Mouse (Mus musculus) C2C12 (cell line): Measurements from ENCODE around the gene Ebf1. TPM values are rescaled to one million over a fixed set of nuclear protein-coding genes. Genes with fewer than 3 reads are reported as not detected.

Experiments used
- H3K27me3 ChIP-seq: one replicate; pipeline ENCODE4 v1.6.1; 2011; ENCODE audit not compliant: control insufficient read depth, insufficient read depth, insufficient read length
- H3K36me3 ChIP-seq: one replicate; pipeline ENCODE4 v1.6.1; 2011; ENCODE audit not compliant: control insufficient read depth, insufficient read depth
- H3K4me3 ChIP-seq: one replicate; pipeline ENCODE4 v1.5.1; 2011; ENCODE audit warnings: mild to moderate bottlenecking, control low read depth; ENCODE audit not compliant: poor library complexity, insufficient read depth, severe bottlenecking
- H3K79me2 ChIP-seq: one replicate; pipeline ENCODE4 v1.6.1; 2011; ENCODE audit not compliant: control insufficient read depth, insufficient read depth
- H3K79me3 ChIP-seq: one replicate; pipeline ENCODE4 v1.6.1; 2011; ENCODE audit warnings: low read depth, control low read depth
- H3ac ChIP-seq: one replicate; pipeline ENCODE3; 2011; ENCODE audit warnings: low read depth; ENCODE audit not compliant: control insufficient read depth, insufficient read length
- CEBPB ChIP-seq: IDR thresholded peaks from one replicate; pipeline ENCODE4 v1.6.1; 2011; ENCODE audit warnings: low read depth, mild to moderate bottlenecking, control low read depth, moderate library complexity
- CTCF ChIP-seq: IDR thresholded peaks from one replicate; pipeline ENCODE4 v1.5.1; 2011; ENCODE audit not compliant: control insufficient read depth, insufficient read depth, insufficient read length
- FOSL1 ChIP-seq: IDR thresholded peaks from one replicate; pipeline ENCODE4 v1.8.0; 2011; ENCODE audit warnings: mild to moderate bottlenecking, low read length; ENCODE audit not compliant: poor library complexity, insufficient read depth, severe bottlenecking
- MAX ChIP-seq: IDR thresholded peaks from one replicate; pipeline ENCODE4 v1.6.1; 2011; ENCODE audit warnings: mild to moderate bottlenecking, control low read depth
- MYOD1 ChIP-seq: IDR thresholded peaks from one replicate; pipeline ENCODE4 v1.6.1; 2011; ENCODE audit warnings: low read depth; ENCODE audit not compliant: control insufficient read depth, insufficient read length
- MYOG ChIP-seq: IDR thresholded peaks from one replicate; pipeline ENCODE4 v1.6.1; 2011; ENCODE audit not compliant: control insufficient read depth, insufficient read length; ENCODE audit errors: extremely low read depth
- USF1 ChIP-seq: IDR thresholded peaks from one replicate; pipeline ENCODE4 v1.6.1; 2011; ENCODE audit warnings: low read depth, mild to moderate bottlenecking, control low read depth, moderate library complexity
- polyA plus RNA-seq: library from polyadenylated mRNA; unstranded; fragments of >200 nt; fragmentation: generic; extraction: Trizol; gene quantifications from one replicate; pipeline ENCODE4 v1.2.1, GENCODE M21; 2012; ENCODE audit warnings: missing spikeins

The Ebf1 gene
- polyA plus RNA-seq, 1 experiment: 4.3 TPM

GRCm38 (mm10) chr11:44894798-44895197, 277.7 kb downstream of the Ebf1 start:
- TF ChIP-seq MAX (no peak), CEBPB (no peak), USF1 (no peak), MYOD1 (no peak)
- Histone ChIP-seq H3K79me3 (no peaks in the 10 kb centered on the region), H3K27me3 (no peaks in the 10 kb centered on the region), H3K79me2 (no peaks in the 10 kb centered on the region), H3ac (no peak overlapping the region), H3K36me3 (peaks cover 5% of the 10 kb centered on the region), H3K4me3 (no peak overlapping the region)

- no peaks in the 10 kb centered on the region for H3K27me3 ChIP-seq
- no peak for TF ChIP-seq MAX
- H3K4me3 ChIP-seq: no peak overlapping the region
- H3K79me3 ChIP-seq: no peaks in the 10 kb centered on the region
- H3ac ChIP-seq: no peak overlapping the region
- no peaks in the 10 kb centered on the region for H3K79me2 ChIP-seq
- H3K36me3 ChIP-seq: peaks cover 5% of the 10 kb centered on the region
Measured at GRCm38 (mm10) chr11:44895893-44896292, 278.8 kb downstream of the Ebf1 start.

GRCm38 (mm10) chr11:44897140-44897665, 280.1 kb downstream of the Ebf1 start:
- no peaks in the 10 kb centered on the region for H3K79me2 ChIP-seq
- H3K27me3 ChIP-seq: no peaks in the 10 kb centered on the region
- H3K4me3 ChIP-seq: no peak overlapping the region
- TF ChIP-seq CTCF: no peak
- TF ChIP-seq MAX: no peak
- TF ChIP-seq USF1: no peak
- TF ChIP-seq CEBPB: no peak
- no peak for TF ChIP-seq FOSL1
- no peak for TF ChIP-seq MYOD1
- no peak for TF ChIP-seq MYOG
- H3K79me3 ChIP-seq: no peaks in the 10 kb centered on the region
- peaks cover 5% of the 10 kb centered on the region for H3K36me3 ChIP-seq
- H3ac ChIP-seq: no peak overlapping the region

- no peak overlapping the region for H3K4me3 ChIP-seq
- H3K79me2 ChIP-seq: no peaks in the 10 kb centered on the region
- no peaks in the 10 kb centered on the region for H3K36me3 ChIP-seq
- no peak for TF ChIP-seq MAX
- TF ChIP-seq USF1: no peak
- TF ChIP-seq CEBPB: no peak
- TF ChIP-seq MYOD1: no peak
- TF ChIP-seq FOSL1: no peak
- no peak for TF ChIP-seq MYOG
- TF ChIP-seq CTCF: no peak
- H3ac ChIP-seq: no peak overlapping the region
- H3K79me3 ChIP-seq: no peaks in the 10 kb centered on the region
- no peaks in the 10 kb centered on the region for H3K27me3 ChIP-seq
Measured at GRCm38 (mm10) chr11:44899554-44899953, 282.4 kb downstream of the Ebf1 start.

GRCm38 (mm10) chr11:44899965-44900364, 282.8 kb downstream of the Ebf1 start:
- Histone ChIP-seq H3K27me3 (no peaks in the 10 kb centered on the region), H3K4me3 (no peak overlapping the region), H3ac (no peak overlapping the region), H3K79me2 (no peaks in the 10 kb centered on the region), H3K79me3 (no peaks in the 10 kb centered on the region), H3K36me3 (no peaks in the 10 kb centered on the region)
- TF ChIP-seq MYOD1: no peak
- TF ChIP-seq CTCF: no peak
- no peak for TF ChIP-seq CEBPB
- no peak for TF ChIP-seq MYOG
- no peak for TF ChIP-seq MAX
- TF ChIP-seq FOSL1: no peak
- no peak for TF ChIP-seq USF1

GRCm38 (mm10) chr11:44900496-44900895, 283.4 kb downstream of the Ebf1 start:
- Histone ChIP-seq H3K36me3 (no peaks in the 10 kb centered on the region), H3K27me3 (no peaks in the 10 kb centered on the region), H3ac (no peak overlapping the region), H3K79me3 (no peaks in the 10 kb centered on the region), H3K4me3 (no peak overlapping the region), H3K79me2 (no peaks in the 10 kb centered on the region)
- TF ChIP-seq MYOG (no peak), MYOD1 (no peak), CEBPB (no peak), USF1 (no peak), CTCF (no peak), MAX (no peak), FOSL1 (no peak)
